Mouse (Mus musculus) E14TG2a.4 (cell line): ENCODE measurements at regions not wholly inside any gene's neighbourhood (a gene's known extent, or its start where the extent isn't known, plus 50 kb on each side); places are given as distances from the start of the nearest gene placed in this dataset.

Experiments used
- CTCF ChIP-seq: conservative IDR thresholded peaks from 2 replicates; pipeline ENCODE4 v1.5.1; 2014; ENCODE audit warnings: low read length
- NANOG ChIP-seq: IDR thresholded peaks from 2 replicates; pipeline ENCODE4 v1.6.1; 2014; ENCODE audit warnings: borderline replicate concordance, low read length, mixed read lengths
- POU5F1 ChIP-seq: IDR thresholded peaks from 2 replicates; pipeline ENCODE4 v1.6.1; 2014; ENCODE audit warnings: low read length, borderline replicate concordance

- no peak for TF ChIP-seq CTCF
- no peak for TF ChIP-seq POU5F1
- no peak for TF ChIP-seq NANOG
Observed at GRCm38 (mm10) chrX:93042736-93043135, 243.5 kb upstream of the Arx start.
